Mouse (Mus musculus) layer of hippocampus, postnatal 10 days (tissue): ENCODE data around the gene S1pr2. TPM values are rescaled to one million over a fixed set of nuclear protein-coding genes. Genes with fewer than 3 reads are reported as not detected.
"Not testable (repeated sequence)": the region's sequence is repeated elsewhere in the genome, so short reads cannot be mapped to it uniquely, and the experiment has no call there.

ENCODE experiments used
- DNase-seq, 2 experiments: peaks; one replicate each; pipeline ENCODE4 v3.0.0; 2021; ENCODE audit warnings: low spot score in 2 of 2
- total RNA-seq, 2 experiments: library from RNA; stranded (reverse); gene quantifications; 2 replicates each; pipeline ENCODE4 v1.2.3; 2021

Gene S1pr2
- total RNA-seq, 2 experiments from 2014 or later, result 3.1 to 4.1 TPM

DNA sequence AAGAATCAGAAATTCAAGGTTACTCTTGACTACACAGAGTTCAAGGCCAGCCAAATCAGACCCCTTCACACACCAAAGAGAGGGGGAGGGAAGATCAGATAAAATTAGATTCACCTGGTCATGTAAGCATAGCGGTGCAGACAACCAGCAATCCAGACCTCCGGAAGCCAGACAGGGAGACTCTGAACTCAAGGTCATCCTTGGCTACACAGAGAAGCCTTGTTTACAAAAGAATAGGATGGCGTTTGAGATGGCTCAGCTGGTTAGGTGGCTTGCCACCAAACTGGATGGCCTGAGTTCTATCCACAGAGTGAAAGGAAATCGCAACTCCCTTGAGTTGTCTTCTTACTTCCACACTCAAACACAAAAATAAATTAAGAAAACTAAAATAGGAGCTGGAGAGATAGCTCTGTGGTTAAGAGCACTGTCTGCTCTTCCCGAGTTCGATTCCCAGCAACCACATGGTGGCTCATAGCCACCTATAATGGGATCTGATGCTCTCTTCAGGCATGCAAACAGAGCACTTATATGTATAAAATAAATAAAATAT, 25.1 kb upstream of the S1pr2 start:
- no peak for DNase-seq

GRCm38 (mm10) chr9:21000811-21001210, 24.2 kb upstream of the S1pr2 start:
- no peak for DNase-seq

DNA sequence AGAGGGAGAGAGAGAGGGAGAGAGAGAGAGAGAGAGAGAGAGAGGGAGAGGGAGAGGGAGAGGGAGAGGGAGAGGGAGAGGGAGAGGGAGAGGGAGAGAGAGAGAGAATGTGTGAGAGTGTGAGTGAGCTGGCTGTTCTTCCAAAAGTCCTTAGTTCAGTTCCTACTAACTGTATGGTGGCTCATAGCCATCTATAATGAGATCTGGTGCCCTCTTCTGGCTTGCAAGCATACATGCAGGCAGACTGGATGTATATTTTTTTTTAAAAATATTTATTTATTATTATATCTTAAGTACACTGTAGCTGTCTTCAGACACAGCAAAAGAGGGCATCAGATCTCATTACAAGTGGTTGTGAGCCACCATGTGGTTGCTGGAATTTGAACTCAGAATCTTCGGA, 21.8 kb upstream of the S1pr2 start:
- DNase-seq, result not testable (repeated sequence)

- DNase-seq, result no peak
Measured at GRCm38 (mm10) chr9:20997065-20997464, 20.5 kb upstream of the S1pr2 start.

DNA sequence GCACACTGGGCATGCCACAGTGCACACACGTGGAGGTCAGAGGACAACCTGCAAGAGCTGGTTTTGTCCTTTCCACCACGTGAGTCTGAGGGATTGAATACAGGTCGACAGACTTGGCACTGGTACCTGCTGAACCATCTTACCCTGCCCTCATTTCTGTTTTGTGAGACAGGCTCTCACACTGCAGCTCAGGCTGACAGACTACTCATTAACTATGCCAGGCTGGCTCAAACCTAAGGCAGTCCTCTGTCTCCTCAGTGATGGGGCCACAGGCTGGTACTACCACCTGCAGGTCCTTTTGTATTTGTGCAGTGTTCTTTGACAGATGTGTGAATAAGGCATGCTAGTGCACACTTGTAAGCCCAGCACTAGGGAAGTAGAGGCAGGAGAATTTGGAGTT, 18.5 kb upstream of the S1pr2 start:
- no peak for DNase-seq

GRCm38 (mm10) chr9:20993165-20993898, 16.8 kb upstream of the S1pr2 start:
- DNase-seq, result no peak

GRCm38 (mm10) chr9:20991587-20991986, 15.0 kb upstream of the S1pr2 start:
- no peak for DNase-seq

DNA sequence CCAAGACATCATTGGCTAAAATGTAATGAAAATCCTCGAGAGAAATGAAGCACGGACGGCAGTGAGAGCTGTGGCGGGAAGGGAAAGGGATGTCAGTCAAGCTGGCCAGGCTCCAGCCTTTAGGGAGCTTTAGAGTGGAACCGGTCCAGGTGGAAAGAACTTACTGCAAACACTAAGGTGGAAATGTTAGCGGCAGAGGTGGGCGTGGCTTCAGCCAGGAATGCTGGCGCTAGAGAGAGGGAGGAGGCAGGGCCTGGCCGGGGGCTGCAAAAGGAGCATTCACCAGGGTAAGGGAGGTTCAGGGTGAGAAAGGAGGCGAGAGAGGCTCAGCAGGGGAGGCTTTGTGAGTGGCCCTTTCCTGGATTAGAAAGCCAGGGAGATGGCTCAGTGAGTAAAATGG, 14.3 kb upstream of the S1pr2 start:
- DNase-seq, result no peak

DNA sequence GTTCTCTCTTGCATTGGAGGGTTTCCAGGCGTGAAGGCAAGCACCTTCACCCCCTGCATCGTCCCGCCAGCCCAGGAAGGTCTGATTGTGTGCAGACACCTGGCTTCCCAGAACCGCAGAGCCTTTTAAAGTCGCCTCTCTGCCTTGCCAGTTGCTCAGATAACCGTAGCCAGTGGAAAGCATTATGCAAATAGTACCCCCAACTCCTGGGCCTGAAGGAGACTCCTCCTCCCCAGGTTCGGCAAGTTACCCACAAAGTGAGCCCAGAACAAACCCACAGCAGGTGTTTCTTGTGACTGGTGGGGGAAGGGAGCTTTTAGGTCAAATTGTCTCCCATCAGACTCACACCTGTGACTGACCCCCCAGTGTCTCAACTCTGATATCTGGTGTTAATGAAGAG, 11.4 kb upstream of the S1pr2 start:
- DNase-seq, result no peak

GRCm38 (mm10) chr9:20986952-20987686, 10.5 kb upstream of the S1pr2 start:
- DNase-seq, result no peak

- DNase-seq, result no peak
Measured at GRCm38 (mm10) chr9:20983169-20983568, 6.6 kb upstream of the S1pr2 start.

DNA sequence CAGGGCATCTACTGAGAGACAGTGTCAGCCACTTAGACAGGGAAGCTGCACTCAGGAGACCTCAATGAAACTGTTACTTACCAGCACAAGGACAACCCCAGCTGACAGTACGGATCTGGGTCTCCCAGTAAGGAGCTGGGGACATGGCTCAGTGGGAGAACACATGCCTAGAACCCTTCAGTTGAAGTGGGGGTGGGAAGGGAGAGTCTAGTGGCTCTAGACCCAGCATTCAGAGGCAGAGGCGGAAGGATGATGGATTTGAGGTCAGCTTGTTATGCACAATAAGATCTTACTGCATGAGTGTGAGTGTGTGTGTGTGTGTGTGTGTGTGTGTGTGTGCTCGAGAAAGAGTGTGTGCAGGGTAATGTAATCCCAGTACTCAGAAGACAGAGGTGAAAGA, 5.6 kb upstream of the S1pr2 start:
- DNase-seq, result no peak

DNA sequence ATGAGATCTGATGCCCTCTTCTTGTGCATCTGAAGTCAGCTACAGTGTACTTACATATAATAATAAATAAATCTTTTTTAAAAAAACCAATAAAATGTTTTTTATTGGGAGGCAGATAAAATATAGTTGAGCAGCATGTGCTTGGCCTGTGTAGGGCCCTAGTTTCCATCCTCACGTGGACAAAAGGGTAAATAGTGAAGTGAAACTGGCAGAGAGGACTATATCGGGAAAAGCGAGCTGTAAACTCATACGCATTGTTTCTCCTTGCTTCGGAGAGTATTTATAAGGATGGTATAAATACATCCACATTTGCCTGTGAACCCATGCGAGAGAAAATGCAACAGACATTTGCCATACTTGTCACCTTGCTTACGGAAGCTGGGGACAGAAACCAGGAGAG, 3.2 kb upstream of the S1pr2 start:
- no peak for DNase-seq

- no peak for DNase-seq
Measured at GRCm38 (mm10) chr9:20979181-20979580, 2.6 kb upstream of the S1pr2 start.

- DNase-seq, result no peak
Measured at GRCm38 (mm10) chr9:20978409-20979095, 2.0 kb upstream of the S1pr2 start.

- DNase-seq, result no peak
Measured at GRCm38 (mm10) chr9:20976961-20977689, 544 bp upstream of the S1pr2 start.

DNA sequence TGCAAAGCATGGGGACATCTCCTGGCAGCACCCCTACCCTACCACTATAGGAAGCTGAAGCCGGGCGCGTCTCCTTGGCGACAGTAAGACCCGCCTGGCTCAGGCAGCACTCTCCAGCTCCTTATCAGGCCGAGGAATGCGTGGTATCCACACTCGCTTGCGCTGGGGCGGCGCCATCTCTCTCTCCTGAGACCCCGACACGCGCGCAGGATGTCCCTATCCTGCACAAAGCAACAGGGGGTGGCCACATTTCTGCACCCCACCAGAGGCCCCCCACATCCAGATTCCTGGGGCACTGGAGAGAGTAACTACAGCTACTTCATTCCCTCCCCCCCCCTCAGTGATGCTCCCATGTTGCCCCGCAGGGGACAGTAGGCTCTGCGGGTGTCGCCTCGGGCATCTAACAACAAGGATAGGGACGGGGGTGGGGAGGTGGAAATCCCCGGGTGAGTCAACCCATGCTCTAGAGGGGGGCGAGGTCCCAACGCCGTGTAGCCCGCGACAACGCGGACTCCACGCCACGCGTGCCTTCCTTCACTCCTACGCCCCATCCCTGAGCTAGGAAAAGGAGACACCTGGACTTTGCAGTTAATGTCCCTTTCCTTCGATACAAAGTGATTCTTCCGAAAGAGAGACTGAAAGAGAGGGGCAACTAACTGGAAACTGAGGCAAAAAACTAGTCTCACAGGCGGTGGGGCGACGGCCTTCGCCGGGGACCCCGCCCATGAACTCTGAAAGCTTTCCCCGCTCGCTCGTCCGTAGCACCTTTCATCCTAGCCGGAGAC, 958 bp downstream of the S1pr2 start:
- DNase-seq, result peak in 1 of 2 experiments; percentile 27

DNA sequence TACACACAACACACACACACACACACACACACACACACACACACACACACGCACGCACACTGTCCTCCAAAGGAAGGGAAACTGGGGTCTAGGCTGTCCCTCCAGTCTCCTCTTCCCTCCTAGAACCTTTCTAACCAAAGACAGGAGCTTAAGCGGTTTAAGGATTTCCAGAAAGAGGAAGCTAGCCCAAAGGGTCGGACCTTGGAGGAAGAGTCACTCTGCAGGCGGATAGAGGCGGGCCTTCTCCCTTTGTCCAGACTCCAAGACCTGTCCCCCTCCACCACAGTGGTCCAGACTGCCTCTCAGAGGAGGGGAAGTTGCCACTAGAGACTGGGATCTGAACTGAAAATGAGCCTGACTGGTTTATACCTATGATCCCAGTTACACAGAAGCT, 2.9 kb downstream of the S1pr2 start:
- no peak for DNase-seq

DNA sequence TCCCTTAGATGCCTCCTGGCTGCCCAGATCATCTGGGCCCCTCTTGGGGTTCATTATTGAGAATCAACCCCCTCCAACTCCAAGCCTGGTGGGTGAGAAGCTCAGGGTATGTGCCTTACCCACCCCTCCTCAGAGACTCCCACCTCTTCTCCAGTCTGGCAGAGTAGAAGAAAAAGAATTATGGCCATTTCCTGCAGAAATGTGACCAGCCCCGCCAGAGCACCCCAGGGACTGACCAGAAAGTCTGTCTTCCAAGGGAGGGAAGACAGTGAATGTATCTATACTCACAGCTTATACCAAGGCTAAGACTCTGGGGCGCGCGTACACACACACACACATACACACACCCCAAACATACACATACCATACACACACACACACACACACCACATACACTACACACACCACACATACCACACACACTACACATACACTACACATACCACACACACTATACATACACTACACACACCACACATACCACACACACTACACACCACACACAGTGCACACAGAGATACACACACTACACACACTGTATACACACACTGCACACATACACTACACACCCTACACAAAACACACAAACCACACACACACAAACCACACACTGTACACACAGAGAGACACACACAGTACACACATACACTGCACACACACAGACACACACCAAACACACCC, 3.4 kb downstream of the S1pr2 start:
- no peak for DNase-seq
